Mouse (Mus musculus) ES-E14 (cell line): ENCODE data around the gene Dytn.

ENCODE experiments used
- CHD2 ChIP-seq: IDR thresholded peaks from 2 replicates; pipeline ENCODE4 v1.6.1; 2014; ENCODE audit warnings: mild to moderate bottlenecking, low read depth, low read length, inconsistent platforms
- HCFC1 ChIP-seq: IDR thresholded peaks from 2 replicates; pipeline ENCODE4 v1.6.1; 2012; ENCODE audit warnings: low read length, inconsistent platforms, borderline replicate concordance; ENCODE audit not compliant: insufficient read depth
- MAFK ChIP-seq: IDR thresholded peaks from 2 replicates; pipeline ENCODE4 v1.6.1; 2014; ENCODE audit warnings: mild to moderate bottlenecking, low read depth, low read length, inconsistent platforms; ENCODE audit not compliant: insufficient read depth
- ZNF384 ChIP-seq: IDR thresholded peaks from 2 replicates; pipeline ENCODE4 v1.6.1; 2012; ENCODE audit warnings: low read depth, low read length, inconsistent platforms

DNA sequence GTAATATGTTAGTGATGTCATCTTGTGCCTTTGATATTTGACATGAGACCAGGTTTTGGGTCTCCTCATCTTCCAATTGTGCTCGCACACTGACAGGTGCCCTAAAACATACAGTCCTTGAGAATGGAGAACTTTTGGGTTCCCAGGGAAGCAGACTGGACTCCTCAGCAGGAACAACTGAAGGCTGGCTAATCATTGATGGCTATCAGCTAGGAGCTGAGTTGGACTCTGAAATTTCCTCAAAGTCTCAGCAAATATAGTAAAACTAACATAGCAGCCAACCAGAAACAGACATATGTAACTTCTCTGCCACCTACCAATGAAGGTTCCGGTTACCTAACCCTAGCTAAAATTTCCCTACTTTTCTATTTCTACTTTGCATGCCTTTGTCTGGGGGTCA lies 20.6 kb downstream of the Dytn start:
- TF ChIP-seq MAFK (no peak), HCFC1 (no peak), CHD2 (no peak), ZNF384 (no peak)
